Mouse (Mus musculus): ENCODE results near the gene Myo1f.

Gene Myo1f

GRCm38 (mm10) chr17:33649781-33650475, 94.4 kb downstream of the Myo1f start:
- DNase-seq (ENCODE audit: low spot score) = no peak
